Mouse (Mus musculus) liver, embryonic 11.5 days (tissue): ENCODE results near the gene Muc3a. TPM values are rescaled to one million over a fixed set of nuclear protein-coding genes. Genes with fewer than 3 reads are reported as not detected.

Experiments
- polyA plus RNA-seq: library from polyadenylated mRNA; unstranded; fragments of >200 nt; fragmentation: Nextera tagmentation; extraction: Ambion mirVana; gene quantifications from 2 replicates; pipeline ENCODE4 v1.2.1, GENCODE M21; 2014

Muc3a gene
- polyA plus RNA-seq, 1 experiment from 2014 or later = not detected

Other genes with a start within 250 kb of the Muc3a start
- 2.5 and 2.8 TPM in 2 replicates for gene Cldn15, start 245.8 kb downstream of the Muc3a start, polyA plus RNA-seq
- 28.7 and 29.2 TPM in 2 replicates for gene Plod3, start 225.4 kb downstream of the Muc3a start, polyA plus RNA-seq
- 93.8 and 97.2 TPM in 2 replicates for gene Znhit1, start 224.4 kb downstream of the Muc3a start, polyA plus RNA-seq
- 0.07 TPM in 1 of 2 replicates, not detected in the other for gene Vgf, start 186.0 kb downstream of the Muc3a start, polyA plus RNA-seq
- 163 and 175 TPM in 2 replicates for gene Ap1s1, start 166.3 kb downstream of the Muc3a start, polyA plus RNA-seq
- gene Serpine1, start 140.1 kb downstream of the Muc3a start, polyA plus RNA-seq = 0.09 and 0.15 TPM in 2 replicates
- 8.7 and 8.8 TPM in 2 replicates for gene Trim56, start 96.2 kb downstream of the Muc3a start, polyA plus RNA-seq
- not detected in 2 replicates for gene Muc3, start 63.1 kb downstream of the Muc3a start, polyA plus RNA-seq
- gene Ache, start 75.1 kb upstream of the Muc3a start, polyA plus RNA-seq = 22.7 and 23.3 TPM in 2 replicates
- gene Ufsp1, start 82.2 kb upstream of the Muc3a start, polyA plus RNA-seq = 13.3 and 13.5 TPM in 2 replicates
- 165 and 169 TPM in 2 replicates for gene Srrt, start 95.3 kb upstream of the Muc3a start, polyA plus RNA-seq
- 31.0 and 31.6 TPM in 2 replicates for gene Trip6, start 102.0 kb upstream of the Muc3a start, polyA plus RNA-seq
- gene Slc12a9, start 121.2 kb upstream of the Muc3a start, polyA plus RNA-seq = 6.4 and 7.0 TPM in 2 replicates
- 28.2 and 29.9 TPM in 2 replicates for gene Ephb4, start 137.7 kb upstream of the Muc3a start, polyA plus RNA-seq